Mouse (Mus musculus) liver, adult 2 months (tissue): ENCODE measurements at regions not wholly inside any gene's neighbourhood (a gene's known extent, or its start where the extent isn't known, plus 50 kb on each side); places are given as distances from the start of the nearest gene placed in this dataset.

Source experiments
- CTCF ChIP-seq: fragments of 200-500 bp; IDR thresholded peaks from 2 replicates; pipeline ENCODE4 v1.5.1; 2011; ENCODE audit warnings: low read depth, low read length, control low read depth
- POLR2A ChIP-seq: fragments of 200-500 bp; IDR thresholded peaks from 2 replicates; pipeline ENCODE4 v1.6.1; 2011; ENCODE audit warnings: low read length, control low read depth; ENCODE audit not compliant: insufficient read depth; ENCODE audit errors: extremely low read depth

DNA sequence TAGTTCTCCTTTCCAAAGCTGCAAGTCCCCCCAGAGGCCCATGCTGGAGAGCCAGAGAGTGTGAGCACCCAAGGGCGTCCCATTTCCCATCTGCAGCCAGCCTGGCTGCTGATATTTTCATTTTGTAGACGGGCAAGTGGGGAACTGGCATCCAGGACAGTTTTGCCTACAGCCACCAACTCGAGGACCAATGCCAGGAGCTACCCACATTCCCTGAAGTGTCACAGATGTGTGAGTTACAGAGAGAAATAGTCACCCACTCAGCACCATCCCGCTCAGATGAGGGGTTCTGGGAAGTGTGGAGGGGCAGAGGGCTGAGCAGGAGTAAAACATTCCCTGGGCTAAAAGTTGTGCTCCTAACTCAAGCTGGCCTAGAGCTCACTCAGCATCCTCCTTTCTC is 472.6 kb upstream of the Zmiz1 start:
- TF ChIP-seq CTCF (no peak), POLR2A (no peak)
